Mouse (Mus musculus) spleen, postnatal 36 days (tissue): ENCODE measurements at regions not wholly inside any gene's neighbourhood (a gene's known extent, or its start where the extent isn't known, plus 50 kb on each side); places are given as distances from the start of the nearest gene placed in this dataset.
A peak's percentile ranks its signal among the peaks of the same experiment; 100 is the strongest.

Source experiments
- DNase-seq, 2 experiments: peaks; one replicate each; pipeline ENCODE4 v3.0.0; 2022; ENCODE audit warnings: low spot score in 2 of 2, mixed read lengths in 1 of 2

DNA sequence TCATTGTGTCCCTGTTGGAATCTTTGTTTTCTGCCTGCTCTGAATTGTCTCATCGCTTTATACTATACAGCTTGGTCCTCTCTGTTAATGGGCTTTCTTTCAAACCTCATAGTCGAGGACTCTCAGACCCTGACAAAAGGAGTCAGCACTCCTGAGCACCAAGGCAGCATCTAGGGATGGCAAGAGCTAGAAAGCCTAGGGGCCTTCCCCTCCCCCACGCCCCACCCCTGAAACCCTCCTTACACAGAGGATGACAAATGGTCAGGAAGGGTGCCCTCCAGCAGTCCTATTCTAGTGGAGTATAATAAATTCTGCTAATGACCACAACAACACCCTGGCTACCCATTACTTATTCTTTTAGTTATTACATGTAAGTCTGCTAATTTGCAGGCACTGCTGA, 74.4 kb downstream of the Tbx19 start:
- no peak for DNase-seq

- no peak for DNase-seq
Observed at GRCm38 (mm10) chr1:165084753-165085152, 75.8 kb downstream of the Tbx19 start.

DNA sequence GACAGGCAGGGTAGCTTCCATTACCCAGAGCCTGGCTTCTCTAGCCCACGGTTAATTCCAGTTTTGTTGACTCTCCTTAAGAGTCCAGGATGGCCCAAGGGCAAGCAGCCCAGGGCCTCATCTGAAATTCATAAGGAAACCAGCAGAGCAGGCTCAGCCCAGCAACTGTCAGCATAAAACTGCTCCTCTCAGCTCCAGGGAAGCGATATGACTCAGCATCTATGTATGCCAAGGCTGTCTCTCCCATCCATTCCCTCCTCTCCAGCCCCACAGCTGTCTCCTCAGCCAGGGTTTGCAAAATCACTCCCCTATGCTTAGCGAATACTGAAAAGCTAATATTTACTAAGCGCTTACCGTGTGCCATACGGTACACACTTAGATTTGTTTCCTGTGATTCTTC, 76.4 kb downstream of the Tbx19 start:
- no peak for DNase-seq

DNA sequence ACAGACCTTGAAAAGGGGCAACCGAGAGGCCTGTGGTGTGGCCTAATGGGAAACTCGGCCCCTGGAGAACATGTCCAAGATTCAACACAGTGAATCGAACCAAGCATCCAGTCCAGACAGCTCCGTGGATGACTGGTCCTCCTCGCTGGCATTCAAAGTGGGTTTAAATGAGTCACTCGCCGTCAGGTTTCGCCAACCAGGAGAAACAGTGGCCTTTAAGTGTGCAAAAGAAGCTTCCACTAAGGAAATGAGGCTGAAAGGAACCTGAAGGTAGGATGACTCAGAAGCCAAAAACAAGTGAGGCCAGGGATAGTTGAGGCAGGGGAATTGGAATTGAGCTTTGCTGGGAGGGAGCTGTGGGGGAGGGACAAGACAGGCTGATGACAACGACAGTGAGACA, 80.2 kb downstream of the Tbx19 start:
- DNase-seq = no peak

DNA sequence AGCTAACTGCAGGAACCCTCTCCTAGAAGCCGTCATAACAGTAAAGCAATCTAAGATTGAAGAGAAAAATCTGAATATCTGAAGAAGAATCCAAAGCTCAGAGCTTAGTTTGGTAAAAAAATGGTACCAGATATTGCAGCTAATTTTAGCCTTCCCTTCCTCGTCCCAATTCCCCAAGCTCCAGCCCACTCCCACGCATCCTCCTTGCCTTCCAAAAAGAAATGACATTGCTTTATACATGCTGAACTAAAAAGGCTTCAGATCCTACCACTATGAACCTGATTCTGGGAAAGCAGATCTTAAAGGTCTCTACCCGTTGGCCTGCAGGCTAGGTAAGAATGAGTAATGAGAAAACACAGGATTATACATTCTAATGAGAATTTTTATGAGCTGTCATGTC, 83.3 kb downstream of the Tbx19 start:
- DNase-seq = no peak

DNA sequence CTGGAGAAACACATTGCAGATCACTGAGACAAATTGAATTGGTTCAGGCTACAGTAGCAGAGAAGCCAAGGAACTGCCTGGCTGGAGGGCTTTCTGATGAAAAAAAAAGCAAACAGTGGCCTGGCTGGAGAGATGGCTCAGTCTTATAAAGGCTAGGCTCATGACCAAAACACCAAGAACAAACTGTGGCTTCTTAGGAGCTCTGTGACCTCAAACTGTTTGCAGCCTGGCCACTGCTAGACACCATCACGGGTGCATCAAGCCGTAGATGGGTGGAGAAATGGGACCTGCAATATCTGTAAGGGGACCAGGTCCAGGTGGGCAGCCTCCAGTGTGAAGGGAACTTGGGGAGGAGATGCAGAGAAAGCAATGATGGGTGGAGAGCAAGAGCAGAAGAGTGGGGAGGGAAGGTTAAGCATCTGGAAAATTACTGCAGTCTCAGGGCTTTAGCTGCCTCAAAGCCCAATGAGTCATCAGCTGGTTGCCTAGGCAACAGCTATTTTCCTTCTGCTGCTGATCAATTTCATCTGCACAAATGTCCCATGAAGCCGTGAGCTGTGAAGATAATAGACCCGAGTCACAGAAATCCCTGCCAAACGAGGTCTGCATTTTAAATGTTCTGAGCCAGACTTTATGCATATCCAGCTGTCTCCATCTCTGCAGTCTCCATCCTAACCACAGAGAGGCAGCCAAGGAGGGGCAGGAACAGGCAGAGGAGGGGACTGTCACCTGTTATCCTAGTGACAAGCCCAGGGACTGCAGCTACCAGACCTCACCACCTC, 85.1 kb downstream of the Tbx19 start:
- DNase-seq = no peak

- no peak for DNase-seq
Observed at GRCm38 (mm10) chr1:165071831-165072491, 88.6 kb downstream of the Tbx19 start.

- no peak for DNase-seq
Observed at GRCm38 (mm10) chr1:165064981-165065380, 95.6 kb downstream of the Tbx19 start.

GRCm38 (mm10) chr1:165062813-165063492, 97.6 kb downstream of the Tbx19 start:
- DNase-seq = no peak

- no peak for DNase-seq
Observed at GRCm38 (mm10) chr1:165061420-165061819, 99.2 kb downstream of the Tbx19 start.

- DNase-seq = no peak
Observed at GRCm38 (mm10) chr1:165054245-165054644, 106.3 kb downstream of the Tbx19 start.

DNA sequence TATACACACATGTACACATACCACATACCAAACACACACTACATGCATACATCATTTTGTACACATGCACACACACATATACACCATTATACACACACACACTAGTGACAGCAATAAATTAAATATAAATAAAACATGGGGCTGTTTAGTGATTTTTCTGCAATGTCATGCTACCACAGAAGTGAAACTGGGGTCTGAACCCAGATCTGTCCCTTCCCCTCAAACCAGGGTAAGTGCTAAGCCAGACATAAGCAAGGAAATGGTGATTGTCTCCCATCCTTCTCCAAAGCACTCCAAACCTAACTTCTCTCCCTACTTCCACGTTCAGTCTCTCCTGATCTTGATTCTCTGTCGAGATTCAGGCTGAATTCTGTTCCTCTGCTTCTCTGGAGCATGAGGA, 109.3 kb downstream of the Tbx19 start:
- DNase-seq = no peak

DNA sequence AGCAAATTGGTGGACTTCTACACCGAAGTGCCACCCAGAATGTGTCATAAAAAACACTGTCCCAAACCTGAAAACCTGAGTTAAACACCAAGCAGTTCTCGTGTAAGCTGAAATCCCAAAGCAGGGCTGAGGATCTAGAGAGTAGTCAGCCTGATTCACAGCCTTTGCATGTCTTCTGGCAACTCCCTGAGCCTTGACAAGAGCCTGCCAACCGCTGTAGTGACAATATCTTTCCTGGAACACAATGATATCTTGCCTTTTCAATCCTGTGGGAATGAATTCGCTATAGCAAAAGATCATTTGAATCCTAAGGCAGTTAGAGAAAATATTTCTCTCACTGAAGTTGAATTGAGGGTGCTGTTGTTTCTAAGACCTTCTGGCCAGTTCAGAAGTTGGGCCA, 110.4 kb downstream of the Tbx19 start:
- DNase-seq = no peak

DNA sequence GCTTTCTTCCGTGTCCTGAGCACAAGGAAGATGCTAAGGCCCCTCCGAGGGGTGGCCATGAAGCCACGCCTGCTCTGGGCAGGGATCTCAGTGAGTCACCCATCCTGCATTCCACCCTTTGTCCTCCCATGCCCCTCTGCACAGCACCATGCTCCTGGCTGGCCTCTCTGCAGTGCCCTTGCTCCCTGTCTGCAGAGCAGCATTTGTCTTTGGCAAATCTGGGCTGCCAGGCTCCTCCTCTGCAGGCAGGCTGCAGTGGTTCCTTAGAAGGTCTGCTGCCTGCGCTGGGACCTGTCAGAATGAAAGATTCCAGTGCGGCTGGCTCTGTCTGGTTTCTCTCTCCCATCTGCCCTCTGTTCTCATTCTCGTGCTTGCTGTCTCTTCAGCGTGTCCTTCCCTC, 111.3 kb upstream of the Xcl1 start:
- DNase-seq = no peak

GRCm38 (mm10) chr1:165046056-165046455, 110.7 kb upstream of the Xcl1 start:
- no peak for DNase-seq

DNA sequence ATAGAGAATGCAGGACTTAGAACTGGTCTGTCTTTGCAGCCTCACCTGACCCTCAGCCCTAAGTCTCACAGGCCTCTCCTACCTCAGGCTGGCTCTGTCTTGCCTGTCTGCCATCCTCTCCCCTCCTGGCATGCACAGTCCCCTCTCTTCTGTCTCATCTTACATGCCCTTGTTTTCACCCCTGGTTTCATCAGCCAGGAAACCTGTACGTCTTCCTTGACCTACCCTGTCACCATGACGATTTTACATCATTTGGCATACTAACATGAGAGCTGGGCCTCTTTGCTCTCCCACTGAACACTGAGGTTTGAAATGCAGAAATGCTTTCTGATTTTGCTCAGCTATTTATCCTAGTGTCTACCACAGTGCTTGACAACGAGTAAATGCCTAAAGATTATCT, 108.0 kb upstream of the Xcl1 start:
- no peak for DNase-seq

- no peak for DNase-seq
Observed at GRCm38 (mm10) chr1:165042105-165042504, 106.8 kb upstream of the Xcl1 start.

GRCm38 (mm10) chr1:165036631-165037030, 101.3 kb upstream of the Xcl1 start:
- DNase-seq = no peak

DNA sequence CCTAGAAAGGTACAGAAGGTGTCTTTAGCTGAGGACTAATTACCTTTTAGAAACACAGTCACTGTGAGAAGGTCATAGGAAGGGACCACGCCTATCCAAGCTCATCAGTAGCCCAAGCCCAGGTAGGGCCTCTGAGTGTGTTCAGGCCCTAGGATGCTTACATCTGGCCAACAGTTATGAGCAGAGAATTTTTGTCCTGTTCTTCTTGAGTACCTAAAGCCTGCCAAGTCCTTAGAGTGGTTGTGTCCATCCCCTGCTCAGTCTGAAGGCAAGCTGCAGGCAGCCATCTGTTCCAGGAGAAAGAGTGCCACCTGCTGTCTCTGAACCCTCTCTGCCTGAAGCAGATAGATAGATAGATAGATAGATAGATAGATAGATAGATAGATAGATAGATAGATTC, 100.3 kb upstream of the Xcl1 start:
- peak; percentile 7 to 8 for DNase-seq

GRCm38 (mm10) chr1:165020960-165021563, 85.7 kb upstream of the Xcl1 start:
- peak in 1 of 2 experiments; percentile 8 for DNase-seq

- no peak for DNase-seq
Observed at GRCm38 (mm10) chr1:165018692-165019309, 83.5 kb upstream of the Xcl1 start.

- no peak for DNase-seq
Observed at GRCm38 (mm10) chr1:165018236-165018635, 82.9 kb upstream of the Xcl1 start.
